Mouse (Mus musculus) liver, postnatal 0 days (tissue): ENCODE results near the gene Ncor2.

Source experiments
- CTCF ChIP-seq: sonication (generic); IDR thresholded peaks from 2 replicates; pipeline ENCODE4 v1.5.1; 2016; ENCODE audit warnings: antibody characterized with exemption, low read depth
- EP300 ChIP-seq: IDR thresholded peaks from 2 replicates; pipeline ENCODE4 v1.6.1; 2016; ENCODE audit warnings: antibody characterized with exemption, low read depth, mild to moderate bottlenecking

GRCm38 (mm10) chr5:125176370-125176766, 2.7 kb downstream of the Ncor2 start:
- TF ChIP-seq CTCF (no peak), EP300 (no peak)
